Mouse (Mus musculus) heart, embryonic 10.5 days (tissue): ENCODE results near the gene Il10rb. TPM values are rescaled to one million over a fixed set of nuclear protein-coding genes. Genes with fewer than 3 reads are reported as not detected.
"Not testable (repeated sequence)": the region's sequence is repeated elsewhere in the genome, so short reads cannot be mapped to it uniquely, and the experiment has no call there.

ENCODE experiments used
- DNase-seq: peaks from one replicate; pipeline ENCODE4 v3.0.0-alpha.2; 2017; ENCODE audit warnings: low spot score
- H3K27ac ChIP-seq: fragments of 300-500 bp; sonication (generic); 2 replicates; pipeline ENCODE4 v1.5.1; 2016; ENCODE audit warnings: mild to moderate bottlenecking
- H3K27me3 ChIP-seq: fragments of 300-500 bp; sonication (generic); 2 replicates; pipeline ENCODE4 v1.6.1; 2016; ENCODE audit warnings: mild to moderate bottlenecking; ENCODE audit not compliant: poor library complexity, insufficient read depth, severe bottlenecking
- H3K36me3 ChIP-seq: fragments of 300-500 bp; sonication (generic); 2 replicates; pipeline ENCODE4 v1.6.1; 2016; ENCODE audit warnings: mild to moderate bottlenecking, moderate library complexity
- H3K4me1 ChIP-seq: fragments of 300-500 bp; sonication (generic); 2 replicates; pipeline ENCODE4 v1.6.1; 2016; ENCODE audit warnings: mild to moderate bottlenecking
- H3K4me3 ChIP-seq: fragments of 300-500 bp; sonication (generic); 2 replicates; pipeline ENCODE4 v1.5.1; 2016; ENCODE audit warnings: mild to moderate bottlenecking, moderate library complexity
- H3K9me3 ChIP-seq: fragments of 300-500 bp; sonication (generic); 2 replicates; pipeline ENCODE4 v1.6.1; 2016; ENCODE audit warnings: mild to moderate bottlenecking, moderate library complexity
- WGBS: fragments of 180-500 bp; shearing (Covaris S2); methylation state at CpG from one replicate; pipeline ENCODE4 v1.1.7; 2016; 5-methylcytosine and 5-hydroxymethylcytosine counted together
- polyA plus RNA-seq: library from polyadenylated mRNA; unstranded; fragments of >200 nt; fragmentation: Nextera tagmentation; extraction: Ambion mirVana; gene quantifications from 2 replicates; pipeline ENCODE4 v1.2.1, GENCODE M21; 2016

Gene Il10rb
- polyA plus RNA-seq, 1 experiment from 2014 or later = 29.6 TPM

DNA sequence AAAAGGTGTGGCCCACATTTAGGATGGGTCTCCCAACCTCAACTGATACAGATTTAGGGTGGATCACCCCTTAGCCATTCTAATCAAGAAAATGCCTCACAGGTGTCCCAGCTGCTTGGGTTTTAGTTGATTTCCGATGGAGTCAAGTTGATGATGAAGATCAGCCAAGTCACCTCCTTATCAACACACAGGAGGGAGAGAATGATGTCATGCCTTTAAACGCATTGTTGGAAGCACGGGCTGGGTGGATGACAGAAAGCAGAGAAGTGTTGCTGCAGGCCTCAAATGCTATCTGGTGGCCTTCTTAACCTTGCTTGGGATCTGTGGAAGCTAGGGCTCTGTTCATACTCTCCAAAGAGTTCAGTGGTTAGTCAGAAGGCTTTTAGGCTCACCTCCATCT, 28.2 kb downstream of the Il10rb start:
- no peak overlapping the region for H3K4me3 ChIP-seq
- H3K27me3 ChIP-seq = no peaks in the 10 kb centered on the region
- H3K27ac ChIP-seq = 0 out of 2 replicates have a peak overlapping the region, but pooled peaks have one; percentile 36
- H3K36me3 ChIP-seq = no peaks in the 10 kb centered on the region
- H3K9me3 ChIP-seq = no peaks in the 10 kb centered on the region
- WGBS = 47% methylated on average over 3 of the region's 3 CpGs
- no peak for DNase-seq
- peaks cover 14% of the 10 kb centered on the region for H3K4me1 ChIP-seq

DNA sequence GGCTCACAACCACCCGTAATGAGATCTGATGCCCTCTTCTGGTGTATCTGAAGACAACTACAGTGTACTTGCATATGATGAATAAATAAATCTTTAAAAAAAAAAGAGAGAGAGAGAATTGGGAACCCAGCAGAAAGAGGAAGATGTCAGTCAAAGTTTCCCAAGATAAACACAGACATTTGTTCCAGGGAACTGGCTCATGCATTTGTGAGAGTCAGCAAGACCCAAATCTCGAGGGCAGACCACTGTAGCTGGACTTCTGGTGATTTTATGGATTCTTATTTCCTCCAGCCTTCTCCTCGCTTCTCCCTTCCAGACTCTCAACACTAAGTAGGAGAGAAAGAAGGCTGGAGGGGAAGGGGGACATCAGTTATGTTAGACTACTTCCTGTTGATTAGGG, 32.1 kb downstream of the Il10rb start:
- Histone ChIP-seq H3K27ac (no peak overlapping the region), H3K4me1 (peaks cover 14% of the 10 kb centered on the region)
- DNase-seq = no peak

DNA sequence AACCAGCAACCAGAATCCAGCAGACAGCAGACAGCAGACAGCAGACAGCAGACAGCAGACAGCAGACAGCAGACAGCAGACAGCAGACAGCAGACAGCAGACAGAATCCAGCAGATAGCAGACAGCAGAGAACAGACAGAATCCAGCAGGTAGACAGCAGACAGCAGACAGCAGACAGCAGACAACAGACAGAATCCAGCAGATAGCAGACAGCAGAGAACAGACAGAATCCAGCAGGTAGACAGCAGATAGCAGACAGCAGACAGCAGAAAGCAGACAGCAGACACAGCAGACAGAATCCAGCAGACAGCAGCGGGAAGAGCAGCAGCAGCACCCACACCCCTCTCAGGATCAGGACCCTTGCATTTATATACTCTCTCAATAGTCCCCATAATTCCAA, 32.6 kb downstream of the Il10rb start:
- WGBS = 87% methylated on average over 1 of the region's 1 CpGs
- not testable (repeated sequence) for H3K27me3 ChIP-seq, H3K9me3 ChIP-seq, H3K36me3 ChIP-seq, H3K27ac ChIP-seq, H3K4me3 ChIP-seq, H3K4me1 ChIP-seq
- peak; percentile 85 for DNase-seq

More for the DNA sequence above, 32.1 kb downstream of the Il10rb start:
- no peak overlapping the region for H3K4me3 ChIP-seq
- H3K9me3 ChIP-seq = no peaks in the 10 kb centered on the region
- no peaks in the 10 kb centered on the region for H3K27me3 ChIP-seq
- WGBS = 70% methylated on average over 3 of the region's 3 CpGs
- H3K36me3 ChIP-seq = no peaks in the 10 kb centered on the region

DNA sequence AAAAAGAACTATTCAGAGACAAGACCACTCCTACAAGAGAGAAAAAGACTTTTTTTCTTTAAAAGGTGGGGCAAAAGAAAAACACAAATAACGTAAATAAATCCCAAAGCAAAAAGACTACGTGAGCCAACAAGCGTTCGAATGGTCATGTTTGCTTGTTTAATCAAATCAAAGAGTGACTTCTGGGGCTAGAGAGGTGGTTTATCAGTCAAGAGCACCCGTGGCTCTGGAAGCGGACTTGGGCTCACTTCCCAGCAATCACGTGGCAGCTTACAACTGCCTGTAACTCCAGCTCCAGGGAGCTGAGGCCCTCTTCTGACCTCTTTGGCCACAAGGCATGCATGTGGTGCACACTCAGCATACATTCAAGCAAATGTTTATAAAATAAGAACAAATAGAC, 35.4 kb downstream of the Il10rb start:
- Histone ChIP-seq H3K4me1 (peaks cover 2% of the 10 kb centered on the region; the same call in 1 of the 2 replicates), H3K27me3 (no peaks in the 10 kb centered on the region), H3K27ac (peak overlapping the region; percentile 42; the same call in 1 of the 2 replicates), H3K4me3 (no peak overlapping the region), H3K9me3 (no peaks in the 10 kb centered on the region), H3K36me3 (no peaks in the 10 kb centered on the region)
- 44% methylated on average over 7 of the region's 7 CpGs for WGBS
- peak; percentile 92 for DNase-seq

DNA sequence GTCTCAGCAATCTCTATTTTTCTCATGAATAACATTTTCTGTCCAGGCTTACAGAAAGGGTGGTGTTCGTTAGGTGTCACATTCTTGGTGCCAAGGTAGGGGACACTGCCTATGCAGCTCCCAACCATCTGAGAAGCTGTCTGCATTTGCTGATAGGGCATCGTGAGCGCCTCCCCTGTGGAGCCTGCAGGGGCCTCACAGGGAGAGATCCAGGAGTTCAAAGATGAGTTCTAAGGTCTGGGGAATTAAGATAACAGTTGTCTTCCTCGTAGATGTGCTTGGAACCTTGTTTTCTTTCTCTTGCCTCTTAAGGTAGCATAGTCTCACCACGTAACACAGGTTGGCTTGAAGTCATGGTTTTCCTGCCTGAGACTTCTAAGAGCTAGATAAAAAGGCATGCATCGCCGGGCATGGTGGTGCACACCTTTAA, 35.9 kb downstream of the Il10rb start:
- H3K27ac ChIP-seq = peak overlapping the region; percentile 42; the same call in 1 of the 2 replicates
- H3K4me3 ChIP-seq = no peak overlapping the region
- H3K27me3 ChIP-seq = no peaks in the 10 kb centered on the region
- H3K4me1 ChIP-seq = peaks cover 2% of the 10 kb centered on the region; the same call in 1 of the 2 replicates
- H3K36me3 ChIP-seq = no peaks in the 10 kb centered on the region
- DNase-seq = peak; percentile 94
- H3K9me3 ChIP-seq = no peaks in the 10 kb centered on the region
- WGBS = 55% methylated on average over 7 of the region's 7 CpGs

DNA sequence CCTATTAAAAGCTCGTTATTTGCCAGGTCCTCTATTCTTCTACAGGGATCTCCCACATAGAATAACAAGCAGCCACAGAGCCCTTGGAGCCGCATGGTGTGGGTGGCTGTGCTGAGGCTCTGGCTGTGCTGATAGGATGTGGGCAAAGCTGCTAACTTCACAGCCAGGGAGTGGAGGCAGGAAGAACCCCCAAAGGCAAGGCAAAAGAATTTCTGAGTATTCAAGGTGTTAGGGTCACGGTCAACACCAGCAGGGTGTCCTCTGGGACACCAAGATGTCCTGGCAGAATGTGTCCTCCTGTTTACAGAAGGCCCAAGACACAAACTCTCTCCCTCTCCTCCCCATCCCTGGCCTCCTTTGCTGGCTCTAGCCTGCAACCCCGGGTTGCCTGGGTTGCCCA, 36.5 kb downstream of the Il10rb start:
- H3K4me1 ChIP-seq = peaks cover 8% of the 10 kb centered on the region
- H3K27me3 ChIP-seq = no peaks in the 10 kb centered on the region
- no peak overlapping the region for H3K4me3 ChIP-seq
- H3K36me3 ChIP-seq = no peaks in the 10 kb centered on the region
- peak; percentile 81 for DNase-seq
- H3K27ac ChIP-seq = peak overlapping the region; percentile 69
- no peaks in the 10 kb centered on the region for H3K9me3 ChIP-seq
- 63% methylated on average over 4 of the region's 4 CpGs for WGBS

DNA sequence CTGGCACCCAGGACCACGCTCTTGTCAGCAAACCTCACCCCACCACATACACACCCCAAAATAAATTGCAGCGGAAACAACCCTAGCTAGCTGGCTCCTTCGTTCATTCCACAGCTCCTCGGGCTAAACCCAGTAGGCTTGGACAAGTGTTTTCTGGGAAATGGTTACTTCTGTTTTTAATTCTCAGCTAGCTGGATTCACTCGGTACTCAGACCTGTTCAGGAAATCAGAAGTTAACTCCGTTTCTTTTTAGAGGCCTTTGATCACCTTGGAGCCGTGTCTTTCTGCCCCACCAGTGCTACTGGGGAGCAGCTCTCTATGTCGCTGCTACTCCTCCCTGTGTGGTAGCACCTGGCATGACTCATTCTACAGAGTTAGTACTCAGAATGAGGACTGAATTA, 37.2 kb downstream of the Il10rb start:
- Histone ChIP-seq H3K9me3 (no peaks in the 10 kb centered on the region), H3K4me1 (peaks cover 9% of the 10 kb centered on the region), H3K4me3 (no peak overlapping the region), H3K27me3 (no peaks in the 10 kb centered on the region), H3K27ac (peak overlapping the region; percentile 69; the same call in 1 of the 2 replicates), H3K36me3 (no peaks in the 10 kb centered on the region)
- WGBS = 81% methylated on average over 8 of the region's 8 CpGs
- no peak for DNase-seq

DNA sequence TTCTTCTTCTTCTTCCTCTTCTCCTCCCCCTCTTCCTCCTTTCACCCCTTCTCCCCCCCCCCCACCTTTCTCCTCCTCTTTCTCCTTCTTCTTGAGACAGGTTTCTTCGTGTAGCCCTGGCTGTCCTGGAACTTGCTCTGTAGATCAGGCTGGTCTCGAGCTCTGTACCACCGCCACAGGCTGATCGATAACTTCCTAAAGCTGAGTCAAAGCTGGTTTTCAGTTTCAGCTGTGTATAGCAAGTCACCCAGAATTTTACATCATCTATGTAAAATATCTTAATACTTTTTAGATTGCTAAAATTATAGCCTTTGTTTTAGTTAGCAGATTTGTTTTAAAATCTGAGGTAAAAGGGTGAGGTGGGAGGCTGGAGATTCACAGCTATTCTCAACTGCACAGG, 38.9 kb downstream of the Il10rb start:
- Histone ChIP-seq H3K36me3 (no peaks in the 10 kb centered on the region), H3K4me3 (no peak overlapping the region), H3K27me3 (no peaks in the 10 kb centered on the region), H3K4me1 (peaks cover 9% of the 10 kb centered on the region), H3K27ac (no peak overlapping the region), H3K9me3 (no peaks in the 10 kb centered on the region)
- DNase-seq = no peak
- WGBS = 88% methylated on average over 4 of the region's 4 CpGs

DNA sequence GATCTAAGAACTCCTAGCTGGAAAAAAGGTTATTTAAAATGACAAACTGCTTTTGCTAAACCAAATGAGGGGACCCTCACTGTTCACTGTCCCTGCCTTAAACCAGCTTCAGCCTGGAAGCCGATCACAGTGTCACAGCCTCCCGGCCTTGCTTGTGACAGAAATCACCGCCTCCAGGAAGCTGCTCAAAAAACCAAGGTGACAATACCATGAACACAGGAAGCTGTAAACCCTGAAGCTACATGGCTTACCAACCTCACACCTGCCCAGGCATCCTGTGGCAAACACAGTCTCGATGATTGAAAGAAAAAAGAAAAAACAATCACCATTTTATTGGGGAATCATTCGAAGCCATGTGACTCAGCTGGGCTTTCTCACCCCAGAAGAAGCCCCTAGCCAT, 39.6 kb downstream of the Il10rb start:
- no peak for DNase-seq
- Histone ChIP-seq H3K27me3 (no peaks in the 10 kb centered on the region), H3K4me3 (no peak overlapping the region), H3K36me3 (no peaks in the 10 kb centered on the region), H3K27ac (no peak overlapping the region), H3K9me3 (no peaks in the 10 kb centered on the region), H3K4me1 (peaks cover 9% of the 10 kb centered on the region)
- 70% methylated on average over 5 of the region's 5 CpGs for WGBS

DNA sequence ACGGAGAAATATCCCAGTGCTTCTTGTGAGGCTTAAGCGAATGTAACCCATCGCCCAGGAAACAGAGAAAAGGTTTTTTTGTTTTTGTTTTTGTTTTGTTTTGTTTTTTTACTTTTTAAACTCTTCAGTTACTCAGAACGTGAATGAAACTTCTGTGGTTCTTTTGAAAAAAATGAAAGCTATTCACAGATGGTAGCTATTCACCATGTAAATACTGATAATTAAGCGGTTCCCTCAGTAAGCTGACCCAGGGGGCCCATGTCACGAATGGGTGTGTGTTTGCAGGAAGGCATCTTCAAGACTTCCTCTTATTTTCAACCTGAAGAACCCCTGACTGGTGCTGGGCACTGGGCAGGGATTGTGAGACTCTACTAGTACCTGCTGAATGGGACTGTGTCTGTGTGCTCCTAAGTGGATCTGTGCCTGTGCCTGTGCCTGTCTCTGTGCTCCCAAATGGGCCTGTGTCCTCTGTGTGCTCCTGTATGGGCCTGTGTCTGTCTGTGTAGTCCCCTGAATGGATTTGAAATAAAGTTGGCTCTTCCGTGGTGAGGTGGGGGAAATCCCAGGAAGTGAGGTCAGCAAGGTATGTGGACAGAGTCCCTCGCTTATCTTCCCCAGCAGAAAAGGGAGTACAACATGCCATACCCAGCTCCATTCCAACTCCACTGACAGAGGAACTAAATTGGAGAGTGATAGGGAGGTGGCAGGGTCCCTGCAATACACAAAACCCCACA, 41.0 kb downstream of the Il10rb start:
- H3K36me3 ChIP-seq = no peaks in the 10 kb centered on the region
- no peak for DNase-seq
- H3K4me1 ChIP-seq = peaks cover 10% of the 10 kb centered on the region
- no peak overlapping the region for H3K4me3 ChIP-seq
- WGBS = 75% methylated on average over 8 of the region's 8 CpGs
- H3K27me3 ChIP-seq = no peaks in the 10 kb centered on the region
- H3K27ac ChIP-seq = peak overlapping the region; percentile 76
- H3K9me3 ChIP-seq = no peaks in the 10 kb centered on the region

DNA sequence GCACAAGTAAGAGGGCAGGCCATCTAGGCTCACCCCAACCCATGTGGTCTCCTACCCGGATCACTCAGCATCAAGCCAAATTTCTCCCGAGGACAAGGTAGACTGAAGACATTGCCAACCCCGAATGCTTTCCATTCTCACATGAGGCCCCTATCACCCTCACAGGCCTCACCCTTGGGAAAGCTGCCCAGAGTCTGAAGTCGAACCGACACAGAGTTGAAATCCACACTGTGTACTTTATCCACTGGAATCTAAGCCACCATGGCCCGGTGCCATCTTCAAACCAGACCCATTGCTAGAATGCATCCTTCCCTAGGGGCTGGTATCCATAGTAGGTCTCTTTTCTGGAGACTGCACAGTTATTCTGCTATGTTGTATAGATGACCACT, 41.5 kb downstream of the Il10rb start:
- H3K4me3 ChIP-seq = no peak overlapping the region
- H3K4me1 ChIP-seq = peaks cover 16% of the 10 kb centered on the region
- no peak for DNase-seq
- H3K27ac ChIP-seq = peak overlapping the region; percentile 76; the same call in 1 of the 2 replicates
- no peaks in the 10 kb centered on the region for H3K9me3 ChIP-seq
- whole genome bisulfite sequencing = 81% methylated on average over 6 of the region's 6 CpGs
- H3K36me3 ChIP-seq = no peaks in the 10 kb centered on the region
- no peaks in the 10 kb centered on the region for H3K27me3 ChIP-seq

DNA sequence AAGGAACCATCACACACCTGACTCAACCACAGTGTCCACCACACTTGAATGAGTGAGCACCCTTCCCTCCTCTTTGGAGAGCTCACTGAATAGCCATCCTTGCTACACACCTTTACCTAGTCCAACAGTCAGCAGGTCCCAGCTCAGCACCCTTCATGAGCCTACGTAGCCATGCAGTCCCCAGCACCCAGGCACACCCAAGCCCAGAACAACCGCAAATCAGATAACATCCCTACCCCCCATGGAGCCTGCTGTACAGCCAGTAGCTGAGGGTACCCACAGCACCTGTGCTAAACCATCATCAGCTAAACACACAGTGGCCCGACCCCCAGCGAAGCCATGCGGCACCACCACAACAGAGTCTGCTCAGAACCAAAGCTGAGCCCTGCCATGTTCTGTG, 42.1 kb downstream of the Il10rb start:
- 86% methylated on average over 5 of the region's 5 CpGs for WGBS
- no peaks in the 10 kb centered on the region for H3K36me3 ChIP-seq
- H3K4me3 ChIP-seq = no peak overlapping the region
- no peaks in the 10 kb centered on the region for H3K27me3 ChIP-seq
- H3K9me3 ChIP-seq = no peaks in the 10 kb centered on the region
- H3K4me1 ChIP-seq = peaks cover 13% of the 10 kb centered on the region
- no peak overlapping the region for H3K27ac ChIP-seq
- no peak for DNase-seq

DNA sequence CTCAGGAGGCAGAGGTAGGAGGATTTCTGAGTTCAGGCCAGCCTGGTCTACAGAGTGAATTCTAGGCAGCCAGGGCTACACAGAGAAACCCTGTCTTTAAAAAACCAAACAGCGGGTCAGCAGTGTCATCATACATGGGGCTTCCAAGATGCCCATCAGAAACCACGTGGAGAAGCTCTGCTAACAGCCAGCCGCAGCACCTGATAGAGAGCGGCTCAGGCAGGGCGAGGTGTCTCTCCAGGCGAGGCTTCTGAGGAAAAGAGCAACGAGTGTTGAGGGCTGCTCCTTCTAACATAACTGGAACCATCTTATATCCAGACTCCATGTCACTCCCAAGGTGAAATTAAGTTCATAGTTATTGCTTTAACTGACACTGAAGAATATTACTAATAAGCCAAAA, 42.9 kb downstream of the Il10rb start:
- Histone ChIP-seq H3K36me3 (no peaks in the 10 kb centered on the region), H3K4me1 (peaks cover 13% of the 10 kb centered on the region)
- 70% methylated on average over 7 of the region's 7 CpGs for WGBS

More for the DNA sequence above, 42.9 kb downstream of the Il10rb start:
- no peaks in the 10 kb centered on the region for H3K9me3 ChIP-seq
- no peaks in the 10 kb centered on the region for H3K27me3 ChIP-seq
- no peak overlapping the region for H3K27ac ChIP-seq
- H3K4me3 ChIP-seq = no peak overlapping the region
- DNase-seq = no peak
